Mouse (Mus musculus) embryonic facial prominence, embryonic 12.5 days (tissue): Measurements from ENCODE around the gene Olfr344. TPM values are rescaled to one million over a fixed set of nuclear protein-coding genes. Genes with fewer than 3 reads are reported as not detected.

Experiments
- ATAC-seq: fragments of 200-750 bp; cut with Nextera tagmentation; 2 replicates; pipeline ENCODE4 v1.8.0; 2017; ENCODE audit not compliant: insufficient number of reproducible peaks, insufficient read depth, low FRiP score, low TSS enrichment
- H3K27ac ChIP-seq: fragments of 300-500 bp; sonication (generic); 2 replicates; pipeline ENCODE4 v1.5.1; 2016; ENCODE audit warnings: mild to moderate bottlenecking
- H3K27me3 ChIP-seq: fragments of 300-500 bp; sonication (generic); 2 replicates; pipeline ENCODE4 v1.6.1; 2016; ENCODE audit warnings: mild to moderate bottlenecking, moderate library complexity
- H3K36me3 ChIP-seq: fragments of 300-500 bp; sonication (generic); 2 replicates; pipeline ENCODE4 v1.6.1; 2016; ENCODE audit warnings: mild to moderate bottlenecking
- H3K4me1 ChIP-seq: fragments of 300-500 bp; sonication (generic); 2 replicates; pipeline ENCODE4 v1.6.1; 2016
- H3K4me2 ChIP-seq: fragments of 300-500 bp; sonication (generic); replicated peaks from 2 replicates; pipeline ENCODE4 v1.6.1; 2016; ENCODE audit warnings: mild to moderate bottlenecking, moderate library complexity
- H3K4me3 ChIP-seq: fragments of 300-500 bp; sonication (generic); 2 replicates; pipeline ENCODE4 v1.5.1; 2016; ENCODE audit warnings: mild to moderate bottlenecking
- H3K9ac ChIP-seq: fragments of 300-500 bp; sonication (generic); 2 replicates; pipeline ENCODE4 v1.6.1; 2016; ENCODE audit warnings: mild to moderate bottlenecking, moderate library complexity
- H3K9me3 ChIP-seq: fragments of 300-500 bp; sonication (generic); 2 replicates; pipeline ENCODE4 v1.6.1; 2016; ENCODE audit warnings: mild to moderate bottlenecking, moderate library complexity
- WGBS: fragments of 180-500 bp; shearing (Covaris S2); methylation state at CpG from one replicate; pipeline ENCODE4 v1.1.7; 2016; 5-methylcytosine and 5-hydroxymethylcytosine counted together
- polyA plus RNA-seq: library from polyadenylated mRNA; unstranded; fragments of >200 nt; fragmentation: Nextera tagmentation; extraction: Ambion mirVana; gene quantifications from 2 replicates; pipeline ENCODE4 v1.2.1, GENCODE M21; 2016

The Olfr344 gene
- not detected in 2 replicates for polyA plus RNA-seq

GRCm38 (mm10) chr2:36566362-36566761 is at the start of gene Olfr344:
Gene Olfr344 (plus strand): TSS chr2:36566662.
- H3K4me3 ChIP-seq: no peak within 1 kb of the TSS
- H3K4me2 ChIP-seq: no peak within 1 kb of the TSS
- H3K27me3 ChIP-seq: no peaks in the 10 kb centered on the region
- 77% methylated on average over 1 of the region's 1 CpGs for WGBS
- peaks cover 9% of the 10 kb centered on the region; the same call in 1 of the 2 replicates for H3K9me3 ChIP-seq
- H3K4me1 ChIP-seq: no peaks in the 10 kb centered on the region
- no peaks in the 10 kb centered on the region for H3K36me3 ChIP-seq
- ATAC-seq: no peak
- no peak within 1 kb of the TSS for H3K9ac ChIP-seq
- no peak within 1 kb of the TSS for H3K27ac ChIP-seq

- no peak within 1 kb of the TSS for H3K27ac ChIP-seq
- H3K9me3 ChIP-seq: 0 out of 2 replicates have a peak, but pooled peaks cover 15% of the 10 kb centered on the region
- H3K9ac ChIP-seq: no peak within 1 kb of the TSS
- no peak within 1 kb of the TSS for H3K4me2 ChIP-seq
- H3K4me3 ChIP-seq: no peak within 1 kb of the TSS
- ATAC-seq: no peak
- no peaks in the 10 kb centered on the region for H3K36me3 ChIP-seq
- 76% methylated on average over 3 of the region's 3 CpGs for WGBS
- no peaks in the 10 kb centered on the region for H3K27me3 ChIP-seq
- H3K4me1 ChIP-seq: no peaks in the 10 kb centered on the region
These were observed 41.8 kb upstream of the Olfr344 start, which contains the start of gene Olfr342 for GRCm38 (mm10) chr2:36524698-36525097. Gene Olfr342 (plus strand): TSS chr2:36524998.

GRCm38 (mm10) chr2:36565156-36565555 is 1.3 kb upstream of the Olfr344 start:
- Histone ChIP-seq H3K9ac (no peak overlapping the region), H3K36me3 (no peaks in the 10 kb centered on the region), H3K9me3 (peaks cover 12% of the 10 kb centered on the region; the same call in 1 of the 2 replicates), H3K27ac (no peak overlapping the region), H3K4me2 (no peak overlapping the region), H3K27me3 (no peaks in the 10 kb centered on the region), H3K4me1 (no peaks in the 10 kb centered on the region), H3K4me3 (no peak overlapping the region)
- no peak for ATAC-seq

DNA sequence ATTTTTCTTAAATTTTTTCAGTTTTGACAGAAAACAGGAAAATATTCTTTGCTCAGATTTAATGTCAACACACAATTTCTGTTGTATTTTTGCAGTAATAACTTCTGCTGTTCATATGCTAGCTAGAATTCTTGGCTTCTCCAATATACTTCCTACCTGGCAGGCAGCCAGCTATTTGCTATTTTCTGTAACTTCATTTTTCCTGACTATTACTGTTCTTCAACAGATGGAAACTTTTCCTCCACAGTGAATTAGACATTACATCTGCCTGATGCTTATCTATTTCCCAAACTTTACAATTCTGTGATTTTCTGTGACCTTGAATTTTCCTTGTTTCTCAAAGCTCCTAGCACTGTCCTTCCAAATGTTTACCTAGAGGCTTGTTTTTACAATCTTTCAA is 560 bp downstream of the Olfr344 start:
- no peaks in the 10 kb centered on the region for H3K27me3 ChIP-seq
- no peak for ATAC-seq
- peaks cover 9% of the 10 kb centered on the region; the same call in 1 of the 2 replicates for H3K9me3 ChIP-seq
- no peaks in the 10 kb centered on the region for H3K4me1 ChIP-seq
- no peak overlapping the region for H3K4me3 ChIP-seq
- H3K9ac ChIP-seq: no peak overlapping the region
- H3K36me3 ChIP-seq: no peaks in the 10 kb centered on the region
- no peak overlapping the region for H3K27ac ChIP-seq
- no peak overlapping the region for H3K4me2 ChIP-seq

- peaks cover 9% of the 10 kb centered on the region; the same call in 1 of the 2 replicates for H3K9me3 ChIP-seq
- no peaks in the 10 kb centered on the region for H3K27me3 ChIP-seq
- no peak overlapping the region for H3K27ac ChIP-seq
- no peak for ATAC-seq
- no peak overlapping the region for H3K4me3 ChIP-seq
- WGBS: 92% methylated on average over 3 of the region's 3 CpGs
- no peaks in the 10 kb centered on the region for H3K4me1 ChIP-seq
- no peak overlapping the region for H3K4me2 ChIP-seq
- H3K9ac ChIP-seq: no peak overlapping the region
- H3K36me3 ChIP-seq: no peaks in the 10 kb centered on the region
These were observed 1.4 kb downstream of the Olfr344 start for GRCm38 (mm10) chr2:36567845-36568244.

Other genes starting within 250 kb of the Olfr344 start
- gene Olfr338, start 193.1 kb upstream of the Olfr344 start, polyA plus RNA-seq: not detected in 2 replicates
- not detected in 2 replicates for gene Olfr339, start 147.7 kb upstream of the Olfr344 start, polyA plus RNA-seq
- gene Olfr340, start 114.1 kb upstream of the Olfr344 start, polyA plus RNA-seq: not detected in 2 replicates
- gene Olfr341, start 84.2 kb upstream of the Olfr344 start, polyA plus RNA-seq: not detected in 2 replicates
- not detected in 2 replicates for gene Olfr342, start 41.7 kb upstream of the Olfr344 start, polyA plus RNA-seq
- not detected in 2 replicates for gene Olfr345, start 73.4 kb downstream of the Olfr344 start, polyA plus RNA-seq
- gene Olfr346, start 119.1 kb downstream of the Olfr344 start, polyA plus RNA-seq: not detected in 2 replicates
- gene Olfr347, start 165.2 kb downstream of the Olfr344 start, polyA plus RNA-seq: not detected in 2 replicates
- gene Olfr348, start 217.6 kb downstream of the Olfr344 start, polyA plus RNA-seq: not detected in 2 replicates
- gene Olfr50, start 223.9 kb downstream of the Olfr344 start, polyA plus RNA-seq: not detected in 2 replicates